Mouse (Mus musculus) hindbrain, embryonic 14.5 days (tissue): Measurements from ENCODE around the gene Brat1. TPM values are rescaled to one million over a fixed set of nuclear protein-coding genes. Genes with fewer than 3 reads are reported as not detected.

Experiments used
- ATAC-seq: fragments of 200-750 bp; cut with Nextera tagmentation; 2 replicates; pipeline ENCODE4 v1.8.0; 2017; ENCODE audit warnings: moderate number of reproducible peaks, mild to moderate bottlenecking, moderate TSS enrichment, moderate library complexity; ENCODE audit not compliant: low FRiP score
- DNase-seq: peaks from one replicate; pipeline ENCODE4 v3.0.0-alpha.2; 2015; ENCODE audit warnings: low spot score
- H3K27ac ChIP-seq: fragments of 300-500 bp; sonication (generic); 2 replicates; pipeline ENCODE4 v1.5.1; 2014; ENCODE audit warnings: mild to moderate bottlenecking, moderate library complexity
- H3K27me3 ChIP-seq: fragments of 300-500 bp; sonication (generic); 2 replicates; pipeline ENCODE4 v1.6.1; 2014; ENCODE audit warnings: mild to moderate bottlenecking, low read length, mixed read lengths; ENCODE audit not compliant: control insufficient read depth, insufficient read depth
- H3K36me3 ChIP-seq: fragments of 300-500 bp; sonication (generic); replicated peaks from 2 replicates; pipeline ENCODE4 v1.6.1; 2014; ENCODE audit not compliant: control insufficient read depth, insufficient read depth
- H3K4me1 ChIP-seq: fragments of 300-500 bp; sonication (generic); replicated peaks from 2 replicates; pipeline ENCODE4 v1.6.1; 2014; ENCODE audit warnings: antibody characterized with exemption, low read length, mixed read lengths; ENCODE audit not compliant: control insufficient read depth, insufficient read depth
- H3K4me2 ChIP-seq: fragments of 300-500 bp; sonication (generic); replicated peaks from 2 replicates; pipeline ENCODE4 v1.6.1; 2014; ENCODE audit warnings: mild to moderate bottlenecking, moderate library complexity
- H3K4me3 ChIP-seq: fragments of 300-500 bp; sonication (generic); replicated peaks from 2 replicates; pipeline ENCODE4 v1.5.1; 2014; ENCODE audit warnings: mild to moderate bottlenecking, low read length
- H3K9ac ChIP-seq: fragments of 300-500 bp; sonication (generic); 2 replicates; pipeline ENCODE4 v1.6.1; 2014
- H3K9me3 ChIP-seq: fragments of 300-500 bp; sonication (generic); 2 replicates; pipeline ENCODE4 v1.6.1; 2016; ENCODE audit warnings: low read length; ENCODE audit not compliant: control insufficient read depth
- WGBS: fragments of 180-500 bp; shearing (Covaris S2); extraction: QIAGEN DNeasy Blood & Tissue Kit; methylation state at CpG from one replicate; pipeline ENCODE4 v1.1.7; 2014; 5-methylcytosine and 5-hydroxymethylcytosine counted together
- polyA plus RNA-seq: library from polyadenylated mRNA; unstranded; fragments of >200 nt; fragmentation: Nextera tagmentation; extraction: Ambion mirVana; gene quantifications from 2 replicates; pipeline ENCODE4 v1.2.1, GENCODE M21; 2014

Brat1 gene
- polyA plus RNA-seq, 1 experiment from 2014 or later = 19.1 TPM

GRCm38 (mm10) chr5:140752041-140752440, 47.2 kb downstream of the Brat1 start:
- no peak for ATAC-seq
- 95% methylated on average over 15 of the region's 15 CpGs for WGBS
- H3K27me3 ChIP-seq = no peaks in the 10 kb centered on the region

GRCm38 (mm10) chr5:140752639-140753038, 47.8 kb downstream of the Brat1 start:
- H3K4me1 ChIP-seq = no peaks in the 10 kb centered on the region; the same call in 1 of the 2 replicates
- no peak overlapping the region for H3K4me2 ChIP-seq
- no peak overlapping the region for H3K27ac ChIP-seq
- H3K36me3 ChIP-seq = peaks cover 6% of the 10 kb centered on the region
- H3K9me3 ChIP-seq = no peaks in the 10 kb centered on the region
- no peak for DNase-seq
- ATAC-seq = no peak
- 97% methylated on average over 3 of the region's 3 CpGs for WGBS
- no peak overlapping the region for H3K9ac ChIP-seq
- H3K27me3 ChIP-seq = no peaks in the 10 kb centered on the region
- no peak overlapping the region for H3K4me3 ChIP-seq

More at GRCm38 (mm10) chr5:140752041-140752440, 47.2 kb downstream of the Brat1 start:
- DNase-seq = no peak
- H3K36me3 ChIP-seq = 0 out of 2 replicates have a peak, but pooled peaks cover under 1% of the 10 kb centered on the region
- H3K4me1 ChIP-seq = no peaks in the 10 kb centered on the region; the same call in 1 of the 2 replicates
- no peak overlapping the region for H3K4me2 ChIP-seq
- no peak overlapping the region for H3K27ac ChIP-seq
- H3K4me3 ChIP-seq = no peak overlapping the region
- H3K9ac ChIP-seq = no peak overlapping the region
- H3K9me3 ChIP-seq = no peaks in the 10 kb centered on the region

DNA sequence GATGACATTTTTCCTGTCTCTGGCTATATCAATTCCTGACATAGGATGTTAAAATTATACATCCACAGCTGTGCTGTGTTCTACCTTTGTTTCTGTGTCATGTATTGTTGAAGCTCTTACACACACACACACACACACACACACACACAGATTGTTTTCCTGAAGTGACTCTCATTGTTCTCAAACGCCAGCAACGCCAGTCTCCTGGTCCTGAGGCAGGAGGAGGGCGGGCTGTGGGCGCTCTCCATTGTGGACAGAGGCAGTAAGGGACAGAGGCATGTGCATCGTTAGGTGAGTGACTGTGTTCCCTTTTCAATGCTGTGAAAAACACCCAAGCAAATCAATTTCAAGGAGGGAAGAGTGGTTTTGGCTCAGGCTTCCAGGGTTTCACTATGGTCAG, 48.4 kb downstream of the Brat1 start:
- WGBS = 43% methylated on average over 5 of the region's 5 CpGs
- ATAC-seq (no peak), DNase-seq (no peak)
- Histone ChIP-seq H3K36me3 (peaks cover 12% of the 10 kb centered on the region), H3K4me3 (no peak overlapping the region), H3K4me2 (no peak overlapping the region), H3K9me3 (no peaks in the 10 kb centered on the region), H3K27me3 (no peaks in the 10 kb centered on the region), H3K27ac (no peak overlapping the region), H3K4me1 (no peaks in the 10 kb centered on the region; the same call in 1 of the 2 replicates), H3K9ac (no peak overlapping the region)

- no peak for DNase-seq
- H3K36me3 ChIP-seq = peaks cover 53% of the 10 kb centered on the region
- no peak for ATAC-seq
- H3K27ac ChIP-seq = no peak overlapping the region
- H3K4me2 ChIP-seq = no peak overlapping the region
- H3K4me3 ChIP-seq = no peak overlapping the region
- no peak overlapping the region for H3K9ac ChIP-seq
- 78% methylated on average over 8 of the region's 8 CpGs for WGBS
- H3K4me1 ChIP-seq = no peaks in the 10 kb centered on the region
- no peaks in the 10 kb centered on the region for H3K9me3 ChIP-seq
- H3K27me3 ChIP-seq = no peaks in the 10 kb centered on the region
These were observed 54.1 kb downstream of the Brat1 start for GRCm38 (mm10) chr5:140758864-140759263.

DNA sequence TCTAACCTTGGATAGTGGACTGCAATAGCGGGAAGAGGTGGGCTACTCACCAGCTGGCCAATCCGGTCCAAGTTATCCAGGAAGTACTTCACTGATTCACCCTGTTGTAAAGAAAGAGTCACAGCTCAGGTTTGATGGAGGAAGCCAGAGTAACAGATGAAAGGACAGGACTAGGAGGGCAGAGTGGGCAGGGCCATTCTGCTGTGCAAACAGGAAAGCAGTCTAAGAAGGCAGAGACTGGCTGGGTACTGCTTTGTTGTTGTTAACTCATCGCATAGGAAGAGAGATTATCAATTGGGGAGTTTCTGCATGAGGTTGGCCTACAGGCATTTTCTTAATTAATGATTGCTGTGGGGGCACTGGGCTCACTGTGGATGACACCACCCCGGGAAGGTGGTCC, 57.7 kb downstream of the Brat1 start:
- Histone ChIP-seq H3K4me2 (no peak overlapping the region), H3K27me3 (no peaks in the 10 kb centered on the region), H3K4me3 (no peak overlapping the region), H3K9ac (no peak overlapping the region), H3K9me3 (no peaks in the 10 kb centered on the region), H3K36me3 (peaks cover 48% of the 10 kb centered on the region), H3K27ac (no peak overlapping the region), H3K4me1 (no peaks in the 10 kb centered on the region)
- DNase-seq (no peak), ATAC-seq (no peak)
- WGBS = 90% methylated on average over 4 of the region's 4 CpGs

GRCm38 (mm10) chr5:140764921-140765613, 60.3 kb downstream of the Brat1 start:
- Histone ChIP-seq H3K4me2 (no peak overlapping the region), H3K36me3 (peaks cover 25% of the 10 kb centered on the region), H3K4me1 (peaks cover 22% of the 10 kb centered on the region), H3K9me3 (no peaks in the 10 kb centered on the region), H3K27ac (peak overlapping the region; percentile 29; the same call in 1 of the 2 replicates), H3K4me3 (no peak overlapping the region), H3K9ac (no peak overlapping the region), H3K27me3 (no peaks in the 10 kb centered on the region)
- WGBS = 80% methylated on average over 6 of the region's 6 CpGs
- no peak for ATAC-seq
- DNase-seq = no peak

DNA sequence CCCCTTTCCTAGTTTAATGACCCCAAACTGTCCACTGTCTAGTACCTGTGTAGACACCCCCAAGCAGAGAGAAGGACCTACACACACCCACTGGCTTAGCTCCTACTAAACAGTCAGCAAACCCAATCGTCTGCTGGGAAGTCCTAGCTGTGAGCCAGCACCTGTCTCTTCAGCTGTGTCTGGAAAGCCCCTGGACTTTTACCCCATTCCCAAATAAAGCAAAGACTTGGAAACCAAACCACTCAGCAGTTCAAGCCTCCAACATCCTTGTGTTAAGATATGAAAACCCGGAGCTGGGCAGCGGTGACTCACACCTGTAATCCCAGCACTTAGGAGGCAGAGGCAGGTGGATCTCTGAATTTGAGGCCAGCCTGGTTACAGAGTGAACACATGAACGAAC, 61.8 kb downstream of the Brat1 start:
- H3K9ac ChIP-seq = no peak overlapping the region
- H3K4me2 ChIP-seq = no peak overlapping the region
- 93% methylated on average over 4 of the region's 4 CpGs for WGBS
- H3K36me3 ChIP-seq = peaks cover 12% of the 10 kb centered on the region
- DNase-seq (no peak), ATAC-seq (no peak)
- H3K9me3 ChIP-seq = no peaks in the 10 kb centered on the region
- H3K27ac ChIP-seq = no peak overlapping the region
- peaks cover 31% of the 10 kb centered on the region for H3K4me1 ChIP-seq
- no peaks in the 10 kb centered on the region for H3K27me3 ChIP-seq
- H3K4me3 ChIP-seq = no peak overlapping the region

DNA sequence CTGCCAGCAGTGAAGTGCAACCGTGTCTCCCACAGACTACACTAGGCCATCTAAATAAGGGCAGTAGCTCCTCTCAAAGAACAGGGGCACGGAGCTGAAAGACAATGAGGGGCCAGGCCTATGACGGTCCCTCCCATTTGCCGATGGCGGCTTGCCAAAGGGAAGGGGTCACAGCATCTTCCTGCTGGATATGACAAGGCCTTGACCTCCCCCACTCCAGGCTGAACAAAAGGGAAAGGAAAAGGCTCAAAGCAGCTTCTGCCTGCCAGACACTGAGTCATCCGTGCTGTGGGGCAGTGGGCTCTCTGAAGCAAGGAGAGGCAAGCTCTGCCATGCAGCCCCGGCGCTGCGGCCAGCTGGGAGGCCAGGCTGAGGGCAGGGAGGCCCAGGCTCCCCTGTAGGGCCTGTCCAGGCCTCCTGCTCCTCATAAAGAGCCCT, 62.9 kb downstream of the Brat1 start:
- 4% methylated on average over 9 of the region's 9 CpGs for WGBS
- peaks cover 41% of the 10 kb centered on the region for H3K4me1 ChIP-seq
- no peak overlapping the region for H3K4me3 ChIP-seq
- ATAC-seq (peak; percentile 62; the same call in 1 of the 2 replicates), DNase-seq (peak; percentile 58)
- H3K4me2 ChIP-seq = peak overlapping the region; percentile 18; the same call in 1 of the 2 replicates
- H3K36me3 ChIP-seq = 0 out of 2 replicates have a peak, but pooled peaks cover under 1% of the 10 kb centered on the region
- H3K27ac ChIP-seq = peak overlapping the region; percentile 74
- no peaks in the 10 kb centered on the region for H3K9me3 ChIP-seq
- peak overlapping the region; percentile 43; the same call in 1 of the 2 replicates for H3K9ac ChIP-seq
- no peaks in the 10 kb centered on the region for H3K27me3 ChIP-seq

GRCm38 (mm10) chr5:140768333-140768732, 63.5 kb downstream of the Brat1 start:
- H3K9ac ChIP-seq = peak overlapping the region; percentile 43; the same call in 1 of the 2 replicates
- no peaks in the 10 kb centered on the region for H3K9me3 ChIP-seq
- WGBS = 55% methylated on average over 5 of the region's 5 CpGs
- DNase-seq = no peak
- no peak overlapping the region for H3K4me3 ChIP-seq
- H3K27me3 ChIP-seq = no peaks in the 10 kb centered on the region
- H3K4me1 ChIP-seq = peaks cover 41% of the 10 kb centered on the region
- H3K4me2 ChIP-seq = peak overlapping the region; percentile 18; the same call in 1 of the 2 replicates
- no peaks in the 10 kb centered on the region for H3K36me3 ChIP-seq
- peak; percentile 34; the same call in 1 of the 2 replicates for ATAC-seq
- H3K27ac ChIP-seq = peak overlapping the region; percentile 74
